Mouse (Mus musculus): ENCODE measurements around the gene BC051142.

DNA sequence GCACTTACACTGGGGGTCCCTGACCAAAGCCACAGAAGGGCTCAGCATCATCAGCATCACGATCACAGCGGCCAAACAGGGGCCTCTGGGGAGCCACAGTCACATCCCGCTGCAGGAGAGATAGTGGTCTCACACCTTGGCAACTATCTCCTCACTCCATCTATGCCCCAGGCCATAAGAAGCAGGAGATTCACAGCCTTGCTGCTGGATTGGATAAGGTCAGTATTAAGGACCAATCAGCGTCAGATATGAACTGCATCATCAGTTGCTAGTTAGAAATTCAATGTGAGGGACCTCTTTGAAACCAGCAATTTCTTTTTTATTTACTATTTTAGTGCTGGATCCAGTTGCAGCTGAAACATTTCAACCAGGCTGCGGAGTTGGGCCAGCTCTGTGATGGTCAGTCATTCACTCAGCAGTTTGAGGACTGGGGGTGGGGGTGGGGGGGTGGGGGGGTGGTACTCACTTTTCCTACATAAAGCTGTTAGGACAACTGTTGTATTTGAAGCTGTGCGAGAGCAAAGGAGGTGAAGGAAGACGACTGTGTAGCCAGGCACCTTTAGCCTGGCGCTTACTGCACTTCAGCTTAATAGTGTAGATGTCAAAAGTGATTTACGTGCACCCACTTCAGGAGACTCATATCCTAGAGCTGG is 436 bp upstream of the BC051142 start:
- TF ChIP-seq EP300 (IDR thresholded peaks at IDR 0.05; ENCODE audit: low read depth) (no peak), CTCF (IDR thresholded peaks at IDR 0.05; ENCODE audit: low read depth) (no peak)
